Mouse (Mus musculus): ENCODE data around the gene Oca2.

Gene Oca2

DNA sequence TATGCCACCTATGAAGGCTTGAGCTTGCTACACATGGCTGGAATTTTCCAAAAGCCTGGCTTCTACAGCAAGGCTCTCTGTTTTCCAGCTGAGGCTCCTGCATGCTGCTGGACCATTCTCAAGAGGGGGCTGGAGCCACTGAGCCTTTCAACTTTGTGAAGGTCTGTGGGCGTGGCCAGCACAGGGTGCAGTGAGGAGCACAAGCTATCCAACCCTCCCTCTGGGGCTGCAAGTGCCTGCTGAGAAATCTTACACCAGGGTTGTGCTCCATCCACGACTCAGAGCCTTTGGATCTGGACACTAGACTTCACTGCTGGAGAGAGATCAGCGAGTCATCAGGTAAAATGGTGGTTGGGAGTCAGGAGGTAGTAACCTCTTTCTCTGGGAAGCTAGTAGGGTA, at the start of gene Oca2:
Oca2 (plus strand) TSS at position 218 of the 400 bp plus-strand sequence.
- no peak for DNase-seq

- no peak for DNase-seq
Measured at GRCm38 (mm10) chr7:56191041-56191440, 48.5 kb upstream of the Oca2 start.

GRCm38 (mm10) chr7:56191661-56192060, 47.9 kb upstream of the Oca2 start:
- no peak for DNase-seq

DNA sequence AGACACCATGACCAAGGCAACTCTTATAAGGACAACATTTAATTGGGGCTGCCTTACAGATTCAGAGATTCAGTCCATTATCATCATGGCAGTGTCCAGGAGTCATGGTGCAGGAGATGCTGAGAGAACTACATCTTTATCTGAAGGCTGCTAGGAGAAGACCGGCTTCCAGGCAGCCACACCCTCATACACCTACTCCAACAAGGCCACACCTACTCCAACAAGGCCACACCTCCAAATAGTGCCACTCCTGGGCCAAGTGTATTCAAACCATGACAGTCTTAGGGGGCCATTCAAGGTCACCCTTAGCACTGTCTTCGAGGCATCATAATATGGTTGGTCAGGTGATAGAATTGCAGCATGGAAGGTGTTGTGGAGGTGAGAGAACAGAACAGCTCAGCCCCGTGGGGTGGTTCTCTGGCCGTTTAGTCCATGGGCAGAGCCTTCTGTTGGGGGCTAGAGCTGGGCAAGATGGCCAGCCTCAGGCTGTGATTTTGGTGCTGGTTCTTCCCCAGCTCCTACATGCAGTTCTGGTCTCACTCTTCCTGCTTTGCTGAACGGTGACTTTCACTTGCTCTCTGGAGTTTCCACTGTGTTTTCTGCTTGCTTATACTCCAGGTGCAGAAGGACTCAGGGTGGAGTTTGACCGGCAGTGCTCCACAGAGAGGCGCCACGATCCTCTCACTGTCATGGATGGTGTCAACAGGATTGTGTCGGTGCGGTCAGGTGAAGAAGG, 37.9 kb upstream of the Oca2 start:
- no peak for DNase-seq

DNA sequence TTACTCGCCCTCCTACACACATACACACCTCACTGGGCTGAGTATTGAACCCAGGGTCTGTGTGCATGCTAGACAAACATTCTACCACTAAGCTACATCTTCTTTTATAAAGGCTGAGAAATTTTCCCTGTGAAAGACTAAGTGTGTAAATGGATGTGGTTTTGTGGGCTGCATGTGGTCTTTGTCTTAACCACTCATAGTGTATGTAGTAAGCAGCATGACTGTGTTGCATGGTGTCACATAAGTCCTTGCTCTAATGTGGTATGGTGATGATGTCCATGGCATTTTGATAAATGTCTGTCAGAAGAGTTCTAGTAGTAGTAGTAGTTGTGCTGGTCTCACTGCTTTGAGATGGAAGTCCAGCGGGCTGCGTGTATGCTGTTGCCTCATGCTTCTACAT, 36.7 kb upstream of the Oca2 start:
- no peak for DNase-seq

GRCm38 (mm10) chr7:56203286-56203685, 36.3 kb upstream of the Oca2 start:
- DNase-seq, result no peak

GRCm38 (mm10) chr7:56204877-56205276, 34.7 kb upstream of the Oca2 start:
- DNase-seq, result no peak

- DNase-seq, result no peak
Measured at GRCm38 (mm10) chr7:56220811-56221210, 18.7 kb upstream of the Oca2 start.

GRCm38 (mm10) chr7:56235794-56236423, 3.7 kb upstream of the Oca2 start:
- DNase-seq, result no peak

DNA sequence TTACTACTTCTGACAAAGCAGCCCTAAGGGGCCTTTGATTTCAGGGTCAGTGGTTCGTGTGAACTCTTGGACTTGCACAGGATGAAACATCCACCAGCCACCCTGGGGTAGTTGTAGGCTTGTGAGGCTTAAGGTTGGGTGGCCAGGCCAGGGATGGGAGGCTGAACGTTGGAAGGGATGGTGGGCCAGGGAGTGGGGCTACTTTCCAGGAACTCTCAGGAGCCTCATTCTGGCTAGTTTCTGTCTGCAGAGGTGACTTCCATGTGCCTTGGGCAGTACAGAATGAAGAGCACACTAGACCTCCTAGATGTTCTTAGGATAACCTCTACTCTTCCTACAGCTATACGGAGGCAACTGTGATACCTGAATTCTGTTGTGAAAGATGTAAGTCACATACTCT, 2.9 kb upstream of the Oca2 start:
- DNase-seq, result no peak

- no peak for DNase-seq
Measured at GRCm38 (mm10) chr7:56254568-56254967, 15.0 kb downstream of the Oca2 start.

GRCm38 (mm10) chr7:56257875-56258441, 18.4 kb downstream of the Oca2 start:
- no peak for DNase-seq

DNA sequence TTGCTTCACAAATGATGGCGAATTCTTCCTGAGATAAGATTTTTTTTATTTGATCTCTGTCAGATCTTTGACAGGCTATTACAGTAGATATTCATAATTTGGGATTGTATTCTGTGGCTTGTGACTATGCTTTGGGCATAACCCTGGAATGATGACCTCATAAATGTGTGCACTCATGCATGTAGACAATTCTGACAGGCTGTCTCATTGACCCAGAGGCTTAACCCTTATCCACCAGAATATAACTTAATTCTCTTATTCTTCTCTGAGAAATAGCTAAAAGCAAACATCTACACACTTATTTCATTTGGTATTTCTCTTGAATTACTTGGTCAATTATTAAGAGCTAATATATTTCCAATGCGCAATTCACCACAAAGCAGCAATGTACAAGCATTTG, 37.9 kb downstream of the Oca2 start:
- DNase-seq, result no peak

GRCm38 (mm10) chr7:56291468-56292115, 52.0 kb downstream of the Oca2 start:
- no peak for DNase-seq

GRCm38 (mm10) chr7:56304408-56304807, 64.8 kb downstream of the Oca2 start:
- DNase-seq, result no peak

- DNase-seq, result no peak
Measured at GRCm38 (mm10) chr7:56314358-56314757, 74.8 kb downstream of the Oca2 start.

DNA sequence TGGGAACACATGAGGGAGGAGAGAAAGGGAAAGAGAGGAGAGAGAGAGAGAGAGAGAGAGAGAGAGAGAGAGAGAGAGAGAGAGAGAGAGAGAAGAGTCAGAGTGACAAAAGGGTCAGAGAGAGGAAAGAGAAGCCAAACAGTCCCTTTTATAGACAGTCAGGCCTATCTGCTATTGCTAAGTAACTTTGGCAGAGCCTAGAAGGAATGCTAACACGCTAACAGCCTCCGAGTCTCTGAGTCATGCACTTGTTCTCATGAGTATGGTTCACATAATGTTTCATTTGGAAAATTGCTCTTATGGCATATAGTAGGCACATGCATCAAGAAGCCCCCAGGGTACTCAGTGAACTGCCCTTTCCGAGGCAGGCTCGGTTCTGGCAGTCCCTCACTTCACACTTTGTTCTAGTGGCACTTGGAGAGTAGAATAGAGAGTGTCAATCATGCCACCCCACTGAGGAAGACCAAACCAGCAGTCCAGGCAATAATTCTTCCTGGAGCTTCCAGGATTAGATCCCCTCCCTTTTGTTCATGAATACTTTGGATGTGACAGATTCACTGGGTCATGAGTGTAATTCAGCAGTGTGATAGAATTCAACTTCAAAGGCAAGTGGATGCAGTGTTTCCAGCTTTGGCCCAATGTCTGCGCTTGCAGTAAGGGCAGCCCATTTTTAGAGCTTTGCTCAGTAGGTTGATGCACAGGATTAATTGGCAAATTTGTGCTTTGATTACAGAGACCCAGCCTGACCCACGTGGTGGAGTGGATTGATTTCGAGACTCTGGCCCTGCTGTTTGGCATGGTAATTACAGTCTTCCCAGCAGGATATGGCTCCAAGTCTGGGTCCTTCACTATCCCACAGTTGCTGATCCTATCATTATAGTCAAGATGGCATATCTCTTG, 76.3 kb downstream of the Oca2 start:
- no peak for DNase-seq

- DNase-seq, result no peak
Measured at GRCm38 (mm10) chr7:56327738-56328137, 88.2 kb downstream of the Oca2 start.

GRCm38 (mm10) chr7:56348528-56348927, 109.0 kb downstream of the Oca2 start:
- DNase-seq, result no peak

GRCm38 (mm10) chr7:56356658-56357342, 117.2 kb downstream of the Oca2 start:
- DNase-seq, result no peak

- DNase-seq, result no peak
Measured at GRCm38 (mm10) chr7:56381750-56382421, 142.3 kb downstream of the Oca2 start.
